Mouse (Mus musculus) bone marrow macrophage, adult 2 months (primary cell): ENCODE data around the gene Lrrc47. TPM values are rescaled to one million over a fixed set of nuclear protein-coding genes. Genes with fewer than 3 reads are reported as not detected.

Source experiments
- H3K27ac ChIP-seq: 2 replicates; pipeline ENCODE4 v1.5.1; 2012; ENCODE audit warnings: low read depth, low read length; ENCODE audit not compliant: insufficient read depth
- H3K4me1 ChIP-seq: 2 replicates; pipeline ENCODE4 v1.6.1; 2012; ENCODE audit warnings: low read length; ENCODE audit not compliant: control insufficient read depth, insufficient read depth
- H3K4me3 ChIP-seq: 2 replicates; pipeline ENCODE4 v1.5.1; 2012; ENCODE audit warnings: mild to moderate bottlenecking, low read length, moderate library complexity; ENCODE audit not compliant: insufficient read depth
- CTCF ChIP-seq: IDR thresholded peaks from 2 replicates; pipeline ENCODE4 v1.5.1; 2012; ENCODE audit warnings: low read depth, mild to moderate bottlenecking, low read length, moderate library complexity
- POLR2A ChIP-seq: IDR thresholded peaks from 2 replicates; pipeline ENCODE4 v1.6.1; 2012; ENCODE audit warnings: mild to moderate bottlenecking, low read depth, low read length, borderline replicate concordance
- polyA plus RNA-seq: library from polyadenylated mRNA; stranded (reverse); fragments of >200 nt; gene quantifications from 2 replicates; pipeline ENCODE4 v1.2.4, GENCODE M21; 2012; ENCODE audit not compliant: missing spikeins, insufficient read depth, insufficient read length

The Lrrc47 gene
- polyA plus RNA-seq, 1 experiment: 26.2 TPM

DNA sequence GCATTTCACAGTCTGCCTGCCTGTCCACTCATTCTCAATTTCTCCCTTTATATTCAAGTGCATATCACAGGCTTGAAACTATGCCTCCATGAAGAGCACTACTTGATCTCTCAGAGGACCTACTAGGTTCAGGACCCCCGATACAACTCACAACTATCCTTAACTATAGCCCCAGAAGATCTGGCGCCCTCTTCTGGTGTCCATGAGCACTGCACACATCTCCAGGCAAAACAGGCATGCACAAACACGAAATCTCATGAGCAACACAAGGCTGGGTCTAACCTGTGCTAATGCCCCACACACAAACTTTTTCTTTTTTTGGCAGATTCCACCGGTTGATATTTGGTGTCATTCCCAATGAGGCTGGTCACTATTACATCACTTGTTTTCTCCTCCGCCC, 34.3 kb downstream of the Lrrc47 start:
- no peak for TF ChIP-seq POLR2A
- TF ChIP-seq CTCF: no peak
- Histone ChIP-seq H3K4me3 (no peak overlapping the region), H3K27ac (no peak overlapping the region), H3K4me1 (no peaks in the 10 kb centered on the region)

DNA sequence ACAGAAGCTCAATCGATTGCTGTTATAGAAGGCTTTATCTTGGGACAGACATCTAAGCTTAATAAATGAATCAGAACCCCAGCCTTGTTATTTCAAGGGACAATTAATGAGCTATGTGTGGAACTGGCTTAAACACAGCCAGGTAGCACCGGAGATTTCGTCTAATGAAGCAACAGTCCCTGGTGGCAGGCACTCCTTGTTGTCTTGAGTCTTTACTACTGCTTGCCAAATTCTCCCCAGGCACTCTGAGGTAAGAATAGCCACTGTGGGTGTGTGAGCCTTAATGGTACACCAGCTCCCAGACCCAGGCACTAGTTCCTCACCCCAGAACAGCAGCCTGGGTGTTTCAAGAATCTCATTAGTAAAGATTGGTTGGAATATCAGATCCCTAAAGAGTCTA, 39.9 kb downstream of the Lrrc47 start:
- Histone ChIP-seq H3K27ac (no peak overlapping the region), H3K4me3 (no peak overlapping the region), H3K4me1 (no peaks in the 10 kb centered on the region)
- TF ChIP-seq CTCF: no peak

DNA sequence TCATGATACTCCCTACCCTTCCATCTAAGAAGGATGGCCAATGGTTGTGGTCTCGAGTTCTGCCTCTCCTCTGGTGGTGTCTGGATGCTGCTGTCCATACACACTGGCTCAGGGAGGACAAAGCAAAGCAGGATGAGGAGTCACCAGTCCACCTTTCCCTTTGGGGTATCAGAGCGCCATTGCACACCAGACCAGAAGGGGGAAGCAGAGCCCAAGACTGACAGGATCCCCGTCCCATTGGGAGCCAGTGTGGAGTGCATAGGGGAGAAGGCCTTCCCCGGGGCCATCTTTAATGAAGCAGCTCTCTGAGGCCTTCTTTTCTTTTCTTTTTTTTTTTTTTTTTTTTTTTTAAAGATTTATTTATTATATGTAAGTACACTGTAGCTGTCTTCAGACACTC, 41.5 kb downstream of the Lrrc47 start:
- Histone ChIP-seq H3K4me1 (no peaks in the 10 kb centered on the region), H3K27ac (no peak overlapping the region), H3K4me3 (no peak overlapping the region)
- TF ChIP-seq CTCF (no peak), POLR2A (no peak)

DNA sequence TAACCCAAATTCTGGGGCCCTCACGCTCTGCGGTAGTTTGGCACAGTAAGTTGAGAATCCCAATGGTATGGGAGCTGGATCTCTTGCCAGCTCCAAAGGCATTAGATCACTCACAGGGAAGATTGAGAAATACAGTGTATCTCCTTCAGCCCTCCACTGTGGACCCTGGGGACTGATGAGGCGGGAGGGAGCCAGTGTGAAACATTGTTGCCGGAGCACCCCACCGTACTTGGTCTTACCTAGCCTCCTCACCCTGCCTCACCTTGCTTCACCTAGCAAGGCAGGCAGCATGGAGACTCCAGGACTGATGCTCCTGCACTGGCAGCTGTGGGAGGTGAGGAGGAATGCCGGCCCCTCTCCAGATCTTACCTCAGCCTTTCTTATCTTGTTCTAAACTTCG, 44.0 kb downstream of the Lrrc47 start:
- no peaks in the 10 kb centered on the region for H3K4me1 ChIP-seq
- H3K4me3 ChIP-seq: no peak overlapping the region
- TF ChIP-seq POLR2A: no peak
- no peak overlapping the region for H3K27ac ChIP-seq

GRCm38 (mm10) chr4:154056046-154056445, 44.5 kb downstream of the Lrrc47 start:
- H3K4me3 ChIP-seq: no peak overlapping the region
- TF ChIP-seq POLR2A (no peak), CTCF (no peak)
- H3K27ac ChIP-seq: no peak overlapping the region
- H3K4me1 ChIP-seq: no peaks in the 10 kb centered on the region

- H3K4me1 ChIP-seq: no peaks in the 10 kb centered on the region
- H3K4me3 ChIP-seq: no peak overlapping the region
- no peak overlapping the region for H3K27ac ChIP-seq
- TF ChIP-seq POLR2A (no peak), CTCF (no peak)
Observed at GRCm38 (mm10) chr4:154056661-154057060, 45.1 kb downstream of the Lrrc47 start.

- Histone ChIP-seq H3K4me3 (no peak overlapping the region), H3K4me1 (no peaks in the 10 kb centered on the region), H3K27ac (no peak overlapping the region)
- TF ChIP-seq CTCF: no peak
- TF ChIP-seq POLR2A: no peak
Observed at GRCm38 (mm10) chr4:154057696-154058095, 46.2 kb downstream of the Lrrc47 start.

DNA sequence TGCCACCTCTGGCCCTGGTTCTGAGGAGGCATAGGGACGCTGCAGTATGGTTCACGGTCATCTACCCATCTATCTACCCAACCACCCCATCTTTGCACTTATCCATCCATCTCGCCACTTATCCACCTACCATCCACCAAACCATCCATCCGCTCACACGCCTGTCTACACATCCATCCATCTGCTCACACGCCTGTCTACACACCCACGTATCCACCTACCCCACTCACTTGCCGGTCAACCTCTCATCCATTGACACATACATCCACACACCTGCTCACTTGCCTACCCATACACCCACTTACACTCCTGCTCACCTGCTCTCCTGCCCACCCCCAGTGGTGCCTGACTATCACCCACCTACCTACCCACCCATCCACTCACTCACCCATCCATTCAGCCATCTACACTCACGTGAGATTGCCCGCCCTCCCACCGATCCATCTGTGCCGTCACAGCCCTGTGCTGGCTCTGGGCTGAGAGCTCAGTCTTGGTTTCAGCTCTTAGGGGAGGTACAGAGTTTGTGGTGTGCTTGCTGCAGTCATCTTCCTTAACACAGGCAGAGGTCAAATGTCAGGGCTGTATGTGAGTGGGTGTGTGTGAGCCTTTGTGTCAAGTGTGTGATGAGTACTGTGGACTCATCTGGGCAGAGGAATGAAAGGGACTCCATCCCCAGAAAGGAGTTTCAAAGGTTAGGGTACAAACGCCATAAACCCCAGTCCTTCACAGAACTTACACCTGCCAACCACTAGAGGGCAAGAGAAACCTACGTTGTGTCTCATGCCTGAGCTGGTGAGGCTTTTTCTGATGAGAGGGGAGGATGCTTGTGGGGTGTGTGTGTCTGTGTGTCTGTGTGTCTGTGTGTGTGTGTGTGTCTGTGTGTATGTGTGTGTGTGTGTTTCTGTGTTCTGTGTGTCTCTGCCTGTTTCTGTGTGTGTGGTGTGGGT, 53.6 kb downstream of the Lrrc47 start:
- TF ChIP-seq POLR2A (no peak), CTCF (no peak)
- Histone ChIP-seq H3K4me1 (no peaks in the 10 kb centered on the region), H3K27ac (no peak overlapping the region)

DNA sequence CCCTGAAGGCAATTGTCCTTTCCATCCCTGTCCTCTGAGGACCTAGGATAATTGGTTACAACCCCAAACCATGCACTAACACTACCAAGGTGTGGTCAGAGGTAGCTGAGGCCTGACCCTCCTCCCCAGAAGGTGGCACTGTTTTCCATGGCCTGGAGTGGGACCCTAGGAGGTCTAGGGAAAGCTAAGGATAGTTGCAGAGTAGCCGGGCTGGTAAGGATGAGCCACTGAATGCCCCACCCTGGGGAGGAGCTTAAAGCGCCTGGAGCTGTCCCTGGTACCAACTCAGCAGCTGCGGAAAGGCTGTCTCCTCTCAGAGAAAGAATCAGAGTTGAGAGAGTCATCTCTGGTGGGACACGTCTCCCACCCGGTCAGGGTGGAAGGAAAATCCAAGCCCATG, 59.4 kb downstream of the Lrrc47 start:
- no peak overlapping the region for H3K27ac ChIP-seq
- no peak overlapping the region for H3K4me3 ChIP-seq
- no peak for TF ChIP-seq POLR2A
- no peak for TF ChIP-seq CTCF
- H3K4me1 ChIP-seq: no peaks in the 10 kb centered on the region

More for the DNA sequence above, 53.6 kb downstream of the Lrrc47 start:
- no peak overlapping the region for H3K4me3 ChIP-seq

Other genes with a start within 250 kb of the Lrrc47 start
- gene A430005L14Rik, start 54.5 kb upstream of the Lrrc47 start, polyA plus RNA-seq: 23.6 and 32.6 TPM in 2 replicates
- 5.5 and 10.1 TPM in 2 replicates for gene Dffb, start 36.6 kb upstream of the Lrrc47 start, polyA plus RNA-seq
- gene Cep104, start 36.5 kb upstream of the Lrrc47 start, polyA plus RNA-seq: 8.8 and 9.3 TPM in 2 replicates
- 0.70 TPM in 1 of 2 replicates, not detected in the other for gene Smim1, start 14.5 kb downstream of the Lrrc47 start, polyA plus RNA-seq
- not detected in 2 replicates for gene Ccdc27, start 30.9 kb downstream of the Lrrc47 start, polyA plus RNA-seq
- gene Trp73, start 128.5 kb downstream of the Lrrc47 start, polyA plus RNA-seq: not detected in 2 replicates
- 10.0 and 12.7 TPM in 2 replicates for gene Wrap73, start 130.6 kb downstream of the Lrrc47 start, polyA plus RNA-seq
- 117 and 127 TPM in 2 replicates for gene Tprgl, start 148.9 kb downstream of the Lrrc47 start, polyA plus RNA-seq
- gene Megf6, start 159.0 kb downstream of the Lrrc47 start, polyA plus RNA-seq: not detected in 2 replicates